Mouse (Mus musculus) hindbrain, embryonic 14.5 days (tissue): Measurements from ENCODE around the gene Kif11. TPM values are rescaled to one million over a fixed set of nuclear protein-coding genes. Genes with fewer than 3 reads are reported as not detected.

Source experiments
- ATAC-seq: fragments of 200-750 bp; cut with Nextera tagmentation; 2 replicates; pipeline ENCODE4 v1.8.0; 2017; ENCODE audit warnings: moderate number of reproducible peaks, mild to moderate bottlenecking, moderate TSS enrichment, moderate library complexity; ENCODE audit not compliant: low FRiP score
- DNase-seq: peaks from one replicate; pipeline ENCODE4 v3.0.0-alpha.2; 2015; ENCODE audit warnings: low spot score
- H3K27ac ChIP-seq: fragments of 300-500 bp; sonication (generic); 2 replicates; pipeline ENCODE4 v1.5.1; 2014; ENCODE audit warnings: mild to moderate bottlenecking, moderate library complexity
- H3K27me3 ChIP-seq: fragments of 300-500 bp; sonication (generic); 2 replicates; pipeline ENCODE4 v1.6.1; 2014; ENCODE audit warnings: mild to moderate bottlenecking, low read length, mixed read lengths; ENCODE audit not compliant: control insufficient read depth, insufficient read depth
- H3K36me3 ChIP-seq: fragments of 300-500 bp; sonication (generic); replicated peaks from 2 replicates; pipeline ENCODE4 v1.6.1; 2014; ENCODE audit not compliant: control insufficient read depth, insufficient read depth
- H3K4me1 ChIP-seq: fragments of 300-500 bp; sonication (generic); replicated peaks from 2 replicates; pipeline ENCODE4 v1.6.1; 2014; ENCODE audit warnings: antibody characterized with exemption, low read length, mixed read lengths; ENCODE audit not compliant: control insufficient read depth, insufficient read depth
- H3K4me2 ChIP-seq: fragments of 300-500 bp; sonication (generic); replicated peaks from 2 replicates; pipeline ENCODE4 v1.6.1; 2014; ENCODE audit warnings: mild to moderate bottlenecking, moderate library complexity
- H3K4me3 ChIP-seq: fragments of 300-500 bp; sonication (generic); replicated peaks from 2 replicates; pipeline ENCODE4 v1.5.1; 2014; ENCODE audit warnings: mild to moderate bottlenecking, low read length
- H3K9ac ChIP-seq: fragments of 300-500 bp; sonication (generic); 2 replicates; pipeline ENCODE4 v1.6.1; 2014
- H3K9me3 ChIP-seq: fragments of 300-500 bp; sonication (generic); 2 replicates; pipeline ENCODE4 v1.6.1; 2016; ENCODE audit warnings: low read length; ENCODE audit not compliant: control insufficient read depth
- whole genome bisulfite sequencing: fragments of 180-500 bp; shearing (Covaris S2); extraction: QIAGEN DNeasy Blood & Tissue Kit; methylation state at CpG from one replicate; pipeline ENCODE4 v1.1.7; 2014; 5-methylcytosine and 5-hydroxymethylcytosine counted together
- polyA plus RNA-seq: library from polyadenylated mRNA; unstranded; fragments of >200 nt; fragmentation: Nextera tagmentation; extraction: Ambion mirVana; gene quantifications from 2 replicates; pipeline ENCODE4 v1.2.1, GENCODE M21; 2014

Gene Kif11
- polyA plus RNA-seq, 1 experiment from 2014 or later: 10.5 TPM

DNA sequence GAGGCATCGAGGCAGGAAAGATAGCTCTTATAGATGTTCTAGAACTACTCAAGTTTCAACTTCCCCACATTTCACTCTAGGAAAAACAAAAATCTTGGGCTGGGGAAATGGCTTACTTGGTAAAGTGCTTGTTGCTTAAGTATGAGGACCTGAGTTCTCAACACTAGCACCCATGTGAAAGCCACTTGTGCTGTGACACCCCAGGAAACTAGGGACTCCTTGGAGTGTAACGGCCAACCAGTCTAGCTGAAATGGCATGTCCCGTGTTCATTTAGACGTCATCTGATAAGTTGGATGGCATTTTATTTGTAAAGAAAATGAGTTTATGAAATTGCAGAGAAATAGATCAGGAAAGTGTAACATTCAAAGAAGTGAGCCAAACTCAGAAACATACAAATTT is 6.3 kb upstream of the Kif11 start:
- 89% methylated on average over 4 of the region's 4 CpGs for WGBS
- DNase-seq: no peak
- no peak for ATAC-seq
- no peaks in the 10 kb centered on the region for H3K27me3 ChIP-seq
- H3K9ac ChIP-seq: no peak overlapping the region
- no peaks in the 10 kb centered on the region for H3K36me3 ChIP-seq
- H3K27ac ChIP-seq: no peak overlapping the region
- no peak overlapping the region for H3K4me2 ChIP-seq
- H3K4me3 ChIP-seq: no peak overlapping the region
- no peaks in the 10 kb centered on the region for H3K9me3 ChIP-seq
- H3K4me1 ChIP-seq: peaks cover under 1% of the 10 kb centered on the region; the same call in 1 of the 2 replicates

DNA sequence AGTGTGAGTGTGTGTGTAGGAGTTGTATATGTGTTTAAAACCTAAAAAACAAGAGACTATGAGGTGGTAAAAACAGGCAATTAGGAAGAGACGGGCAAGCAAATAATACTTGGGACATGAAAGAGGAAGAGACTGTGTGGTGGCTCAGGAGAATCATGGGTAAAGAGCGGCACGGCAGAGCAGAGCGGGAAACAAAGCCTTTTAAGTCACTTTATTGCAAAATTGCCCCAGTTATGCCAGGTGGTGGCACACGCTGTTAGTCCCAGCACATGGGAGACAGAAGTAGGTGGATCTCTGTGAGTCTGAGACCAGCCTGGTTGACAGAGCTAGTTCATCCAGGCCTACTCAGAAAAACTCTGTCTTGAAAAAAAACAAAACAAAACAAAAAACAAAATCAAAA is 5.8 kb upstream of the Kif11 start:
- H3K4me3 ChIP-seq: no peak overlapping the region
- no peak overlapping the region for H3K4me2 ChIP-seq
- no peaks in the 10 kb centered on the region for H3K27me3 ChIP-seq
- no peaks in the 10 kb centered on the region for H3K9me3 ChIP-seq
- DNase-seq (no peak), ATAC-seq (no peak)
- H3K4me1 ChIP-seq: peaks cover 5% of the 10 kb centered on the region
- H3K27ac ChIP-seq: no peak overlapping the region
- WGBS: 83% methylated on average over 5 of the region's 5 CpGs
- no peak overlapping the region for H3K9ac ChIP-seq
- no peaks in the 10 kb centered on the region for H3K36me3 ChIP-seq

- Histone ChIP-seq H3K27ac (peak overlapping the region; percentile 91), H3K9ac (peak overlapping the region; percentile 68), H3K4me1 (peaks cover 10% of the 10 kb centered on the region), H3K9me3 (no peaks in the 10 kb centered on the region), H3K27me3 (no peaks in the 10 kb centered on the region), H3K4me2 (peak overlapping the region; percentile 81), H3K36me3 (no peaks in the 10 kb centered on the region), H3K4me3 (peak overlapping the region; percentile 71)
- DNase-seq (no peak), ATAC-seq (no peak)
- 27% methylated on average over 7 of the region's 7 CpGs for WGBS
Observed at GRCm38 (mm10) chr19:37374941-37375754, 1.1 kb upstream of the Kif11 start.

GRCm38 (mm10) chr19:37376841-37377240 is 638 bp downstream of the Kif11 start:
- Histone ChIP-seq H3K27me3 (no peaks in the 10 kb centered on the region), H3K36me3 (no peaks in the 10 kb centered on the region), H3K9ac (peak overlapping the region; percentile 51), H3K4me2 (peak overlapping the region; percentile 81), H3K4me3 (peak overlapping the region; percentile 71), H3K4me1 (peaks cover 10% of the 10 kb centered on the region), H3K9me3 (no peaks in the 10 kb centered on the region), H3K27ac (no peak overlapping the region)
- WGBS: 2% methylated on average over 11 of the region's 11 CpGs
- no peak for DNase-seq
- no peak for ATAC-seq

DNA sequence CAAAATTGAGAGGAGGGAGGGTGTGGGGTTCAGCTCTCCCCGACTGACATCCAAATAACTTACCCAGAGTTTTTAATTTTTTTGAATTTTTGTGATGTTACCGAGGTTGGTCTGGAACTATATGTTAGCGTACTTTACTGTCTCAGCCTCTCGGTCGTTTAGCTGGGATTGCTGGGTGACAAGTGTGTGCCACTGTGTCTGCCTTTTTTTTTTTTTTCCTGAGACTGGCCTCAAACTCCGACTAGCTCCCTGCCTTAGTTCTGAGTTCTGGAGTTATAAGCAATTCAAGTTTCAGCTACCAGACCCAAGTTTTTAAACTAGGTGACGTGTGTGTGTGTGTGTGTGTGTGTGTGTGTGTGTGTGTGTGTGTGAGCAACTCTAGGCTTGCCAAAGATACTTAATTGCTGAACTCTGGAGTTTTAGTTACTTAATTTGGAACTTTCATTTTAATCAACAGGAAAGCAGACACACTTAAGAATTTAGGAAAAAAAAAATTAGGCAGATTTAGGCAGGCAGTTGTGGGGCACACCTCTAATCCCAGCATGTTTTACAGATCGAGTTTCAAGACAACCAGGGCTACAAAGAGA is 1.3 kb downstream of the Kif11 start:
- no peak overlapping the region for H3K27ac ChIP-seq
- peaks cover 10% of the 10 kb centered on the region for H3K4me1 ChIP-seq
- WGBS: 31% methylated on average over 8 of the region's 8 CpGs
- no peaks in the 10 kb centered on the region for H3K9me3 ChIP-seq
- peak overlapping the region; percentile 81 for H3K4me2 ChIP-seq
- DNase-seq (no peak), ATAC-seq (no peak)
- H3K27me3 ChIP-seq: no peaks in the 10 kb centered on the region
- H3K9ac ChIP-seq: peak overlapping the region; percentile 51; the same call in 1 of the 2 replicates
- H3K36me3 ChIP-seq: no peaks in the 10 kb centered on the region
- H3K4me3 ChIP-seq: peak overlapping the region; percentile 71

- Histone ChIP-seq H3K9ac (no peak overlapping the region), H3K9me3 (no peaks in the 10 kb centered on the region), H3K27ac (no peak overlapping the region), H3K4me1 (peaks cover 10% of the 10 kb centered on the region), H3K27me3 (no peaks in the 10 kb centered on the region), H3K4me3 (no peak overlapping the region), H3K4me2 (no peak overlapping the region), H3K36me3 (no peaks in the 10 kb centered on the region)
- DNase-seq (no peak), ATAC-seq (no peak)
- 89% methylated on average over 6 of the region's 6 CpGs for WGBS
Observed at GRCm38 (mm10) chr19:37378816-37379215, 2.6 kb downstream of the Kif11 start.

DNA sequence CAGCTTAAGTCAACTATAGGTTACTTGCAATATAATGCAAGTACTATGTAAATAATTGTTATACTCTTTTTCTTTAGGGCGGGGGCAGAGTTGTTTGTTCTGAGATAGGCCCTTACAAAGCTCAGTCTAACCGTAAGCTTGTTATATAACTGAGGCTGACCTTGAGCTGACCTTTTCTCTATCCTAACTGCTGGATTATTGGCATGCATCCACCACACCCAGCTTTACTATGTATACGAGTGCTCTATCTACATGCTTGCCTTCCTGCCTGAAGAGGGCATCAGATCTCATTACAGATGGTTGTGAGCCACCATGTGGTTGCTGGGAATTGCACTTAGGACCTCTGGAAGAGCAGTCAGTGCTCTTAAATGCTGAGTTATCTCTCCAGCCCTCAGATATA is 9.9 kb downstream of the Kif11 start:
- no peak for ATAC-seq
- Histone ChIP-seq H3K27ac (no peak overlapping the region), H3K4me3 (no peak overlapping the region), H3K27me3 (no peaks in the 10 kb centered on the region), H3K4me2 (no peak overlapping the region), H3K4me1 (no peaks in the 10 kb centered on the region), H3K36me3 (no peaks in the 10 kb centered on the region; the same call in 1 of the 2 replicates), H3K9me3 (no peaks in the 10 kb centered on the region), H3K9ac (no peak overlapping the region)
- no peak for DNase-seq
- WGBS: 77% methylated on average over 3 of the region's 3 CpGs

GRCm38 (mm10) chr19:37391869-37392268 is 15.7 kb downstream of the Kif11 start:
- no peak overlapping the region for H3K9ac ChIP-seq
- no peak for ATAC-seq
- H3K4me1 ChIP-seq: no peaks in the 10 kb centered on the region
- H3K36me3 ChIP-seq: no peaks in the 10 kb centered on the region; the same call in 1 of the 2 replicates
- H3K4me2 ChIP-seq: no peak overlapping the region
- H3K27ac ChIP-seq: no peak overlapping the region
- 100% methylated on average over 3 of the region's 3 CpGs for WGBS
- no peak for DNase-seq
- H3K4me3 ChIP-seq: no peak overlapping the region
- no peaks in the 10 kb centered on the region for H3K9me3 ChIP-seq
- H3K27me3 ChIP-seq: no peaks in the 10 kb centered on the region

GRCm38 (mm10) chr19:37396279-37396678 is 20.1 kb downstream of the Kif11 start:
- H3K36me3 ChIP-seq: 0 out of 2 replicates have a peak, but pooled peaks cover 5% of the 10 kb centered on the region
- H3K27me3 ChIP-seq: no peaks in the 10 kb centered on the region
- DNase-seq: no peak
- H3K4me1 ChIP-seq: no peaks in the 10 kb centered on the region
- over 99% methylated on average over 3 of the region's 3 CpGs for WGBS
- no peak overlapping the region for H3K27ac ChIP-seq
- no peak overlapping the region for H3K4me2 ChIP-seq
- H3K9me3 ChIP-seq: no peaks in the 10 kb centered on the region
- H3K9ac ChIP-seq: no peak overlapping the region
- ATAC-seq: no peak
- H3K4me3 ChIP-seq: no peak overlapping the region
